Comparison of ENCODE assay signal across 10 mouse cellular contexts in genomic region chr12:59040851-59041250, GRCm38 (mm10). TPM values are rescaled to one million over a fixed set of nuclear protein-coding genes. Genes with fewer than 3 reads are reported as not detected.
A peak's percentile ranks its signal among the peaks of the same experiment; 100 is the strongest.
DNase-seq lines count a peak whose midpoint lies in the region; ATAC-seq lines count a peak whose summit lies in the region.
"Had no signal": no experiment of that assay in that cellular context is flagged by ENCODE, and none has a peak within 500 bp of the region (broad histone marks: within the 10 kb centered on the region; RNA-seq: fewer than 3 reads in every experiment).

No protein-coding gene starts in this region.

- no peak overlapping the region for H3K9ac ChIP-seq in forebrain, embryonic 12.5 days
- no peak overlapping the region for H3K9ac ChIP-seq in forebrain, embryonic 14.5 days (ENCODE audit: low read length)
- no peak overlapping the region for H3K9ac ChIP-seq in lung, embryonic 15.5 days
- no peak overlapping the region for H3K9ac ChIP-seq in intestine, embryonic 16.5 days (ENCODE audit: low read depth, low read length)
- no peak overlapping the region for H3K9ac ChIP-seq in midbrain, embryonic 16.5 days (ENCODE audit: low read depth, low read length)

- no peak for DNase-seq in forebrain, embryonic 14.5 days (ENCODE audit: low spot score)
- no peak for DNase-seq in lung, postnatal 36 days
- no peak for DNase-seq in urinary bladder, postnatal 14 days (ENCODE audit: low spot score)
- no peak for DNase-seq in gastrocnemius, postnatal 25 days
- DNase-seq: cerebellum, postnatal 10 days; right cerebral cortex, postnatal 25 days had no signal

- H3K4me1 ChIP-seq in forebrain, embryonic 12.5 days, result no peaks in the 10 kb centered on the region
- H3K4me1 ChIP-seq in forebrain, embryonic 14.5 days (ENCODE audit: control insufficient read depth, insufficient read depth, low read length), result no peaks in the 10 kb centered on the region; the same call in 1 of the 2 replicates
- peaks cover 20% of the 10 kb centered on the region for H3K4me1 ChIP-seq in lung, embryonic 15.5 days
- peaks cover 3% of the 10 kb centered on the region; the same call in 1 of the 2 replicates for H3K4me1 ChIP-seq in intestine, embryonic 16.5 days (ENCODE audit: control insufficient read depth, insufficient read depth, low read length)
- no peaks in the 10 kb centered on the region for H3K4me1 ChIP-seq in midbrain, embryonic 16.5 days (ENCODE audit: control insufficient read depth, insufficient read depth, low read length)

- no peak for ATAC-seq in forebrain, embryonic 12.5 days (ENCODE audit: low FRiP score)
- ATAC-seq in forebrain, embryonic 14.5 days, result no peak
- ATAC-seq in lung, embryonic 15.5 days (ENCODE audit: borderline replicate concordance, extremely low read depth, low FRiP score, low TSS enrichment), result peak; percentile 29; the same call in 1 of the 2 replicates
- peak; percentile 23 for ATAC-seq in intestine, embryonic 16.5 days
- 0 out of 2 replicates have a peak, but pooled peaks have one; percentile 54 for ATAC-seq in midbrain, embryonic 16.5 days

- WGBS in forebrain, embryonic 12.5 days, result 38% methylated on average over 7 of the region's 7 CpGs
- 38% methylated on average over 7 of the region's 7 CpGs for WGBS in forebrain, embryonic 14.5 days
- 14% methylated on average over 7 of the region's 7 CpGs for WGBS in lung, embryonic 15.5 days
- WGBS in intestine, embryonic 16.5 days, result 34% methylated on average over 7 of the region's 7 CpGs
- WGBS in midbrain, embryonic 16.5 days, result 34% methylated on average over 7 of the region's 7 CpGs

- no peaks in the 10 kb centered on the region for H3K27me3 ChIP-seq in forebrain, embryonic 12.5 days
- H3K27me3 ChIP-seq in forebrain, embryonic 14.5 days (replicated peaks; ENCODE audit: control insufficient read depth, insufficient read depth, low read length), result no peaks in the 10 kb centered on the region
- H3K27me3 ChIP-seq in lung, embryonic 15.5 days, result no peaks in the 10 kb centered on the region
- H3K27me3 ChIP-seq in intestine, embryonic 16.5 days (replicated peaks; ENCODE audit: control insufficient read depth, insufficient read depth, low read length), result no peaks in the 10 kb centered on the region
- H3K27me3 ChIP-seq in midbrain, embryonic 16.5 days (ENCODE audit: control insufficient read depth, insufficient read depth, low read depth, low read length), result no peaks in the 10 kb centered on the region

- no peak overlapping the region for H3K4me3 ChIP-seq in forebrain, embryonic 12.5 days (replicated peaks)
- H3K4me3 ChIP-seq in forebrain, embryonic 14.5 days (ENCODE audit: low read depth, low read length), result no peak overlapping the region
- no peak overlapping the region for H3K4me3 ChIP-seq in lung, embryonic 15.5 days
- no peak overlapping the region for H3K4me3 ChIP-seq in intestine, embryonic 16.5 days (ENCODE audit: low read length)
- no peak overlapping the region for H3K4me3 ChIP-seq in midbrain, embryonic 16.5 days (ENCODE audit: low read depth, low read length)

- no peak overlapping the region for H3K4me2 ChIP-seq in forebrain, embryonic 12.5 days
- no peak overlapping the region for H3K4me2 ChIP-seq in forebrain, embryonic 14.5 days (ENCODE audit: low read length)
- H3K4me2 ChIP-seq in lung, embryonic 15.5 days, result no peak overlapping the region
- no peak overlapping the region for H3K4me2 ChIP-seq in intestine, embryonic 16.5 days (ENCODE audit: low read depth, low read length)
- H3K4me2 ChIP-seq in midbrain, embryonic 16.5 days (ENCODE audit: low read length), result no peak overlapping the region

- 0 out of 2 replicates have a peak overlapping the region, but pooled peaks have one; percentile 1 for H3K27ac ChIP-seq in forebrain, embryonic 12.5 days
- H3K27ac ChIP-seq in forebrain, embryonic 14.5 days (ENCODE audit: low read depth, low read length), result no peak overlapping the region
- peak overlapping the region; percentile 83; the same call in 1 of the 2 replicates for H3K27ac ChIP-seq in lung, embryonic 15.5 days
- peak overlapping the region; percentile 86; the same call in 1 of the 2 replicates for H3K27ac ChIP-seq in intestine, embryonic 16.5 days (ENCODE audit: low read length)
- no peak overlapping the region for H3K27ac ChIP-seq in midbrain, embryonic 16.5 days (ENCODE audit: low read length)

- H3K36me3 ChIP-seq in forebrain, embryonic 12.5 days (replicated peaks), result peaks cover 42% of the 10 kb centered on the region
- H3K36me3 ChIP-seq in forebrain, embryonic 14.5 days (ENCODE audit: control insufficient read depth, insufficient read depth, low read length), result peaks cover 30% of the 10 kb centered on the region
- H3K36me3 ChIP-seq in lung, embryonic 15.5 days, result peaks cover 33% of the 10 kb centered on the region
- peaks cover 9% of the 10 kb centered on the region for H3K36me3 ChIP-seq in intestine, embryonic 16.5 days (ENCODE audit: control insufficient read depth, insufficient read depth, low read length)
- H3K36me3 ChIP-seq in midbrain, embryonic 16.5 days (ENCODE audit: control insufficient read depth, insufficient read depth, low read length), result peaks cover 12% of the 10 kb centered on the region

- H3K9me3 ChIP-seq in forebrain, embryonic 12.5 days, result no peaks in the 10 kb centered on the region
- no peaks in the 10 kb centered on the region for H3K9me3 ChIP-seq in forebrain, embryonic 14.5 days (replicated peaks; ENCODE audit: control insufficient read depth, low read length)
- H3K9me3 ChIP-seq in lung, embryonic 15.5 days, result no peaks in the 10 kb centered on the region
- no peaks in the 10 kb centered on the region for H3K9me3 ChIP-seq in intestine, embryonic 16.5 days (ENCODE audit: control insufficient read depth, low read length)
- no peaks in the 10 kb centered on the region for H3K9me3 ChIP-seq in midbrain, embryonic 16.5 days (replicated peaks; ENCODE audit: control insufficient read depth, low read length, poor library complexity, severe bottlenecking)

RNA-seq across cellular contexts. Expression of gene Trappc6b, which starts 20.4 kb away (rescaled TPM):
- polyA plus RNA-seq in forebrain, embryonic 12.5 days (2016; fragmentation: Nextera tagmentation; extraction: Ambion mirVana), result 100.0 and 106 TPM in 2 replicates
- polyA plus RNA-seq in forebrain, embryonic 14.5 days (2014; fragmentation: Nextera tagmentation; extraction: Ambion mirVana), result 92.8 and 99.7 TPM in 2 replicates
- 87.8 and 92.5 TPM in 2 replicates for polyA plus RNA-seq in lung, embryonic 15.5 days (2015; fragmentation: Nextera tagmentation; extraction: Ambion mirVana)
- polyA plus RNA-seq in intestine, embryonic 16.5 days (2015; fragmentation: Nextera tagmentation; extraction: Ambion mirVana), result 77.0 and 85.9 TPM in 2 replicates
- 182 and 184 TPM in 2 replicates for polyA plus RNA-seq in midbrain, embryonic 16.5 days (2015; fragmentation: Nextera tagmentation; extraction: Ambion mirVana)
- 10 to 100 TPM; 35.4 to 45.8 TPM for total RNA-seq in gastrocnemius, postnatal 25 days (2021)

RNA-seq across cellular contexts. Expression of gene Pnn, which starts 25.8 kb away (rescaled TPM):
- polyA plus RNA-seq in forebrain, embryonic 12.5 days (2016; fragmentation: Nextera tagmentation; extraction: Ambion mirVana), result 130 and 134 TPM in 2 replicates
- polyA plus RNA-seq in forebrain, embryonic 14.5 days (2014; fragmentation: Nextera tagmentation; extraction: Ambion mirVana), result 49.7 and 56.2 TPM in 2 replicates
- 96.1 and 105 TPM in 2 replicates for polyA plus RNA-seq in lung, embryonic 15.5 days (2015; fragmentation: Nextera tagmentation; extraction: Ambion mirVana)
- 60.5 and 66.7 TPM in 2 replicates for polyA plus RNA-seq in intestine, embryonic 16.5 days (2015; fragmentation: Nextera tagmentation; extraction: Ambion mirVana)
- polyA plus RNA-seq in midbrain, embryonic 16.5 days (2015; fragmentation: Nextera tagmentation; extraction: Ambion mirVana), result 85.6 and 90.5 TPM in 2 replicates
- total RNA-seq in gastrocnemius, postnatal 25 days (2021), result 10 to 100 TPM; 15.0 to 15.8 TPM

RNA-seq across cellular contexts. Expression of gene Gemin2, which starts 27.7 kb away (rescaled TPM):
- 26.3 and 26.5 TPM in 2 replicates for polyA plus RNA-seq in forebrain, embryonic 12.5 days (2016; fragmentation: Nextera tagmentation; extraction: Ambion mirVana)
- 11.8 and 13.5 TPM in 2 replicates for polyA plus RNA-seq in forebrain, embryonic 14.5 days (2014; fragmentation: Nextera tagmentation; extraction: Ambion mirVana)
- 29.3 and 31.5 TPM in 2 replicates for polyA plus RNA-seq in lung, embryonic 15.5 days (2015; fragmentation: Nextera tagmentation; extraction: Ambion mirVana)
- polyA plus RNA-seq in intestine, embryonic 16.5 days (2015; fragmentation: Nextera tagmentation; extraction: Ambion mirVana), result 17.6 and 20.3 TPM in 2 replicates
- 15.0 and 16.6 TPM in 2 replicates for polyA plus RNA-seq in midbrain, embryonic 16.5 days (2015; fragmentation: Nextera tagmentation; extraction: Ambion mirVana)
- 1 to 10 TPM; 3.8 to 4.4 TPM for total RNA-seq in gastrocnemius, postnatal 25 days (2021)

RNA-seq across cellular contexts. Expression of gene Sec23a, which starts 29.0 kb away (rescaled TPM):
- polyA plus RNA-seq in forebrain, embryonic 12.5 days (2016; fragmentation: Nextera tagmentation; extraction: Ambion mirVana), result 90.2 and 96.0 TPM in 2 replicates
- 109 and 130 TPM in 2 replicates for polyA plus RNA-seq in forebrain, embryonic 14.5 days (2014; fragmentation: Nextera tagmentation; extraction: Ambion mirVana)
- polyA plus RNA-seq in lung, embryonic 15.5 days (2015; fragmentation: Nextera tagmentation; extraction: Ambion mirVana), result 64.0 and 65.6 TPM in 2 replicates
- polyA plus RNA-seq in intestine, embryonic 16.5 days (2015; fragmentation: Nextera tagmentation; extraction: Ambion mirVana), result 90.5 and 110 TPM in 2 replicates
- polyA plus RNA-seq in midbrain, embryonic 16.5 days (2015; fragmentation: Nextera tagmentation; extraction: Ambion mirVana), result 119 and 120 TPM in 2 replicates
- 10 to 100 TPM; 44.4 to 46.0 TPM for total RNA-seq in gastrocnemius, postnatal 25 days (2021)

RNA-seq across cellular contexts. Expression of gene Mia2, which starts 54.7 kb away (rescaled TPM):
- polyA plus RNA-seq in forebrain, embryonic 12.5 days (2016; fragmentation: Nextera tagmentation; extraction: Ambion mirVana), result 49.1 and 52.2 TPM in 2 replicates
- 32.3 and 33.8 TPM in 2 replicates for polyA plus RNA-seq in forebrain, embryonic 14.5 days (2014; fragmentation: Nextera tagmentation; extraction: Ambion mirVana)
- 53.8 and 59.9 TPM in 2 replicates for polyA plus RNA-seq in lung, embryonic 15.5 days (2015; fragmentation: Nextera tagmentation; extraction: Ambion mirVana)
- 88.2 and 96.6 TPM in 2 replicates for polyA plus RNA-seq in intestine, embryonic 16.5 days (2015; fragmentation: Nextera tagmentation; extraction: Ambion mirVana)
- polyA plus RNA-seq in midbrain, embryonic 16.5 days (2015; fragmentation: Nextera tagmentation; extraction: Ambion mirVana), result 28.5 and 35.2 TPM in 2 replicates
- 10 to 100 TPM; 88.3 to 97.4 TPM for total RNA-seq in gastrocnemius, postnatal 25 days (2021)

Comparison
In these comparisons a context has a peak if more than half of its experiments do, and no peak if none do; other contexts are left out.
1. H3K27ac ChIP-seq: peak in forebrain, embryonic 12.5 days (single experiment), lung, embryonic 15.5 days (single experiment) and intestine, embryonic 16.5 days (single experiment); none in forebrain, embryonic 14.5 days (single experiment) and midbrain, embryonic 16.5 days (single experiment).
2. ATAC-seq: peak in lung, embryonic 15.5 days (single experiment), intestine, embryonic 16.5 days (single experiment) and midbrain, embryonic 16.5 days (single experiment); none in forebrain, embryonic 12.5 days (single experiment) and forebrain, embryonic 14.5 days (single experiment).